Mouse (Mus musculus): Measurements from ENCODE around the gene Zcrb1.

DNA sequence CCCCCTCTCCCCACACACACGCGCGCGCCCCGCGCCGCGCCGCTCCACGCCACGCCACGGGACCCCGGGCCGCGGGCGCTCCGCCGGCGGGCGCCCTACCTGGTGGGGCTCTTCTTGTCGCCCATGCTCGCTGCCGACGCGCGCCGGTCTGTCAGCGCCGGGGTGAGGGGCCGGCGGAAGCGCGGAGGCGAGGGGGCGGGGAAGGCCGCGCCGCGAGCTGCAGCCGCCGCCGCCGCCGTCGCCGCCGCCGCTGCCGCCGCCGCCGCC is 61.5 kb downstream of the Zcrb1 start:
- TF ChIP-seq POLR2A (IDR thresholded peaks at IDR 0.05; ENCODE audit: extremely low read depth, insufficient read depth, low read length) = no peak
- no peak for TF ChIP-seq CTCF (IDR thresholded peaks at IDR 0.05; ENCODE audit: low read depth, low read length)
